Mouse (Mus musculus) cortical plate, adult 2 months (tissue): ENCODE measurements around the gene Vmn1r169. TPM values are rescaled to one million over a fixed set of nuclear protein-coding genes. Genes with fewer than 3 reads are reported as not detected.
"Not testable (repeated sequence)": the region's sequence is repeated elsewhere in the genome, so short reads cannot be mapped to it uniquely, and the experiment has no call there.

Experiments used
- H3K27ac ChIP-seq: fragments of 200-500 bp; 2 replicates; pipeline ENCODE4 v1.5.1; 2012; ENCODE audit warnings: low read length, control low read depth, inconsistent platforms; ENCODE audit not compliant: insufficient read depth
- H3K4me1 ChIP-seq: fragments of 200-500 bp; 2 replicates; pipeline ENCODE4 v1.6.1; 2011; ENCODE audit warnings: low read length; ENCODE audit not compliant: control insufficient read depth, insufficient read depth
- H3K4me3 ChIP-seq: fragments of 200-500 bp; 2 replicates; pipeline ENCODE4 v1.5.1; 2011; ENCODE audit warnings: mild to moderate bottlenecking, low read length, control low read depth; ENCODE audit not compliant: insufficient read depth
- polyA plus RNA-seq: library from polyadenylated mRNA; depleted of rRNA; stranded (reverse); fragments of >200 nt; gene quantifications from 2 replicates; pipeline ENCODE4 v1.2.3, GENCODE M21; 2012; rRNA removed

The Vmn1r169 gene
- not detected in 2 replicates for polyA plus RNA-seq

DNA sequence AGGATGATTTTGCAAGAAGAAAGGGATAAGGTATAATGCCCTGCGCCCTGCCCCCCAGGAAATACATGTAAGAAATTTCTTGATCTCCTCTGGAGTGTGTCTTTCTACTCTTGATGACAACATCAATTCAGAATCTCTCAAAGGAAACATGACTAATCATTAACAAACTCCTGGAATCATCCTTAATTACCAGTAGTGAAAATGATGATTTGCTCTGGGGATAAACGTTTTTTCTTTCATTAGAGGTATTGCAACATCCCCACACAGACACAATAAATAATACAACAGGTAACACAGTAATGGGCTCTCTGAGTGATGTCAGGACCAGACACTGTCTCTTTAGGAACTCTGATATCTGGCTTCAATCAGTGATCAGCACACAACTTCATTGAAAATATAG, at the start of gene Vmn1r169:
Vmn1r169 (plus strand) TSS at position 301 of the 400 bp plus-strand sequence.
- not testable (repeated sequence) for H3K4me3 ChIP-seq, H3K27ac ChIP-seq, H3K4me1 ChIP-seq

DNA sequence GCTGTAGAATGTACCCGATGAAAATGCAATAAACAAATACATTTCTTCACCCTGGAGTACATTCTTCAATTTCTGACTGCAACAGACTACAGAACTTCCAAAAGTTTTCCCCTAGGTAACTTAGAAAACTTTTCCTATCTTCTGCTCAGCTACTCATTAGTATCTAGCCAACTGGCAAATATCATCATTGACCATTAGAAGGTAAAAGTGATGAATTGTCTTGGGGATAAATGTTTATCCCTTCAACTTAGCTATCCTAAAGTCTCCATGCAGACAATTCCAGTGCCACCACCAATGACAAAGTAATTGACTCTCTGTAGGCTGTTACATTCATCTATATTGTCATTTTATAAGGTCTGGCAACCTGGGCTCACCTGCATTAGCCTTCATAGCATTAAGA, 35.9 kb upstream of the Vmn1r169 start, which contains the start of gene Vmn1r168:
Vmn1r168 (plus strand) TSS at position 301 of the 400 bp plus-strand sequence.
- H3K4me3 ChIP-seq, H3K27ac ChIP-seq, H3K4me1 ChIP-seq: not testable (repeated sequence)

DNA sequence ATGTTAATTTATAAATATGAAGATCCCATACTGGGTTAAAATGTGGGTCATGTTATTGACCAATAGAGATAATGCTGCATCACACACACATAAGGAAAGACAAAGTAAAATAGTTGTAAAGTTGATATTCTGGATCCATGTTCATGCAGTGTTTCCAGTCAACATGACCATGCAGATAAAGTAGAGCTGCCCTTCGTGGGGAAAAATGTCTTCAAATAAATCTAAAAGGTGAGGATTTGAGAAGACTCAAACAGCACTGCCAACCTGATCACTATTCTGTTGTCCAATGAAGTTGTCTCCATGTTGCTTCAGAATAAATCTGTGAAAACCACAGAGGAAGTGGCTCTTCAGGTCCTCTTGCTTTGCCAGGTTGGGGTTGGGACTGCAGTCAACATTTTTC, 30.5 kb downstream of the Vmn1r169 start, which contains the start of gene Vmn1r170:
Vmn1r170 (plus strand) TSS at position 301 of the 400 bp plus-strand sequence.
- not testable (repeated sequence) for H3K27ac ChIP-seq, H3K4me1 ChIP-seq, H3K4me3 ChIP-seq

Other genes with a start within 250 kb of the Vmn1r169 start
- gene Nlrp5, start 189.6 kb upstream of the Vmn1r169 start, polyA plus RNA-seq: not detected in 2 replicates
- not detected in 2 replicates for gene Vmn1r167, start 68.3 kb upstream of the Vmn1r169 start, polyA plus RNA-seq
- gene Vmn1r168, start 35.8 kb upstream of the Vmn1r169 start, polyA plus RNA-seq: not detected in 2 replicates
- gene Vmn1r170, start 30.6 kb downstream of the Vmn1r169 start, polyA plus RNA-seq: not detected in 2 replicates
- gene Vmn1r171, start 55.2 kb downstream of the Vmn1r169 start, polyA plus RNA-seq: not detected in 2 replicates
- gene Vmn1r172, start 82.8 kb downstream of the Vmn1r169 start, polyA plus RNA-seq: not detected in 2 replicates
- not detected in 2 replicates for gene Vmn1r173, start 125.2 kb downstream of the Vmn1r169 start, polyA plus RNA-seq
- gene Vmn1r174, start 176.7 kb downstream of the Vmn1r169 start, polyA plus RNA-seq: not detected in 2 replicates
- gene Vmn1r175, start 235.1 kb downstream of the Vmn1r169 start, polyA plus RNA-seq: not detected in 2 replicates